Mouse (Mus musculus) erythroblast, embryonic 14.5 days (primary cell): ENCODE data around the gene Klhl24.

Source experiments
- GATA1 ChIP-seq: IDR thresholded peaks from 2 replicates; pipeline ENCODE4 v1.6.1; 2012; ENCODE audit warnings: low read length, inconsistent platforms, mixed read lengths
- TAL1 ChIP-seq: IDR thresholded peaks from 3 replicates; pipeline ENCODE4 v1.6.1; 2012; ENCODE audit warnings: low read length, inconsistent platforms, mixed read lengths

GRCm38 (mm10) chr16:20169071-20169470 is 71.7 kb downstream of the Klhl24 start:
- no peak for TF ChIP-seq TAL1
- no peak for TF ChIP-seq GATA1
